In genomic region chr1:135811016-135811646, GRCm38 (mm10) we compare ENCODE assay signal across 9 mouse cellular contexts. TPM values are rescaled to one million over a fixed set of nuclear protein-coding genes. Genes with fewer than 3 reads are reported as not detected.
DNase-seq lines count a peak whose midpoint lies in the region; ATAC-seq and TF ChIP-seq lines count a peak whose summit lies in the region.
"Had no signal": no experiment of that assay in that cellular context is flagged by ENCODE, and none has a peak within 500 bp of the region (broad histone marks: within the 10 kb centered on the region; RNA-seq: fewer than 3 reads in every experiment).

No protein-coding gene starts in this region.

- H3K27ac ChIP-seq in embryonic facial prominence, embryonic 14.5 days (replicated peaks; ENCODE audit: low read depth, low read length), result no peak overlapping the region
- peak overlapping the region; percentile 74 to 85; a peak in 3 of 4 replicates for H3K27ac ChIP-seq in heart, embryonic 14.5 days (replicated peaks in 1 of 2; ENCODE audit: control insufficient read depth in 1 of 2, insufficient read depth in 1 of 2, low read depth in 2 of 2, low read length in 2 of 2)
- H3K27ac ChIP-seq in kidney, postnatal 0 days, result no peak overlapping the region
- no peak overlapping the region for H3K27ac ChIP-seq in olfactory bulb, adult 2 months (ENCODE audit: insufficient read depth, low read depth, low read length)
- H3K27ac ChIP-seq in thymus, adult 2 months (ENCODE audit: control insufficient read depth, insufficient read depth, low read length), result no peak overlapping the region

- peak; percentile 94 for TF ChIP-seq CTCF in kidney, postnatal 0 days (IDR thresholded peaks at IDR 0.05; ENCODE audit: low read depth)
- TF ChIP-seq CTCF in olfactory bulb, adult 2 months (IDR thresholded peaks at IDR 0.05; ENCODE audit: insufficient read depth, low read depth, low read length), result peak; percentile 74
- TF ChIP-seq CTCF in thymus, adult 2 months (IDR thresholded peaks at IDR 0.05; ENCODE audit: borderline replicate concordance, control insufficient read depth, extremely low read depth, insufficient read depth, low read length, poor library complexity), result peak; percentile 96

- ATAC-seq in embryonic facial prominence, embryonic 14.5 days (ENCODE audit: low read depth), result peak; percentile 46
- 0 out of 2 replicates have a peak, but pooled peaks have one; percentile 27 for ATAC-seq in heart, embryonic 14.5 days (ENCODE audit: insufficient number of reproducible peaks, insufficient read depth, low FRiP score, low read depth)
- ATAC-seq in kidney, postnatal 0 days (replicated peaks; ENCODE audit: low FRiP score, low read depth), result peak; percentile 53

- H3K4me3 ChIP-seq in embryonic facial prominence, embryonic 14.5 days (ENCODE audit: low read depth, low read length), result no peak overlapping the region
- no peak overlapping the region for H3K4me3 ChIP-seq in heart, embryonic 14.5 days (ENCODE audit: control insufficient read depth in 1 of 2, insufficient read depth in 1 of 2, low read depth in 1 of 2, low read length in 2 of 2)
- no peak overlapping the region for H3K4me3 ChIP-seq in kidney, postnatal 0 days (replicated peaks; ENCODE audit: low read depth, low read length)
- no peak overlapping the region for H3K4me3 ChIP-seq in olfactory bulb, adult 2 months (ENCODE audit: insufficient read depth, low read depth, low read length)
- H3K4me3 ChIP-seq in thymus, adult 2 months (ENCODE audit: control insufficient read depth, insufficient read depth, low read length), result no peak overlapping the region
- H3K4me3 ChIP-seq: embryonic facial prominence, embryonic 15.5 days had no signal

- peaks cover 4% of the 10 kb centered on the region; the same call in 1 of the 2 replicates for H3K27me3 ChIP-seq in embryonic facial prominence, embryonic 14.5 days (replicated peaks; ENCODE audit: control insufficient read depth, insufficient read depth, low read length)
- no peaks in the 10 kb centered on the region for H3K27me3 ChIP-seq in heart, embryonic 14.5 days (ENCODE audit: control insufficient read depth, insufficient read depth, low read length)
- H3K27me3 ChIP-seq in kidney, postnatal 0 days (ENCODE audit: insufficient read depth, low read length), result no peaks in the 10 kb centered on the region
- H3K27me3 ChIP-seq in thymus, adult 2 months (ENCODE audit: control insufficient read depth, insufficient read depth, low read length), result no peaks in the 10 kb centered on the region

- no peak for TF ChIP-seq POLR2A in olfactory bulb, adult 2 months (IDR thresholded peaks at IDR 0.05; ENCODE audit: insufficient read depth, low read depth, low read length)
- no peak for TF ChIP-seq POLR2A in thymus, adult 2 months (IDR thresholded peaks at IDR 0.05; ENCODE audit: control insufficient read depth, extremely low read depth, insufficient read depth, low read length, poor library complexity)

- H3K4me1 ChIP-seq in embryonic facial prominence, embryonic 14.5 days (ENCODE audit: control insufficient read depth, insufficient read depth, low read length), result peaks cover 4% of the 10 kb centered on the region; the same call in 1 of the 2 replicates
- H3K4me1 ChIP-seq in heart, embryonic 14.5 days (ENCODE audit: control insufficient read depth in 2 of 2, insufficient read depth in 2 of 2, low read length in 2 of 2), result peaks cover 19 to 44% of the 10 kb centered on the region in 2 experiments
- peaks cover 10% of the 10 kb centered on the region; the same call in 1 of the 2 replicates for H3K4me1 ChIP-seq in kidney, postnatal 0 days (replicated peaks; ENCODE audit: insufficient read depth, low read length)
- peaks cover 10% of the 10 kb centered on the region for H3K4me1 ChIP-seq in olfactory bulb, adult 2 months (ENCODE audit: control insufficient read depth, insufficient read depth, low read length)
- H3K4me1 ChIP-seq in thymus, adult 2 months (replicated peaks; ENCODE audit: control insufficient read depth, insufficient read depth, low read length), result peaks cover 51% of the 10 kb centered on the region

- H3K36me3 ChIP-seq in embryonic facial prominence, embryonic 14.5 days (ENCODE audit: control insufficient read depth, insufficient read depth, low read length), result no peaks in the 10 kb centered on the region
- H3K36me3 ChIP-seq in heart, embryonic 14.5 days (ENCODE audit: control insufficient read depth, insufficient read depth, low read length), result peaks cover 55% of the 10 kb centered on the region
- no peaks in the 10 kb centered on the region for H3K36me3 ChIP-seq in kidney, postnatal 0 days (ENCODE audit: insufficient read depth, low read length)
- H3K36me3 ChIP-seq in thymus, adult 2 months (ENCODE audit: control insufficient read depth, insufficient read depth, low read length), result no peaks in the 10 kb centered on the region
- H3K36me3 ChIP-seq: embryonic facial prominence, embryonic 15.5 days had no signal

- no peak overlapping the region for H3K4me2 ChIP-seq in embryonic facial prominence, embryonic 14.5 days (ENCODE audit: low read depth, low read length)
- H3K4me2 ChIP-seq in heart, embryonic 14.5 days (ENCODE audit: low read length), result no peak overlapping the region
- H3K4me2 ChIP-seq in kidney, postnatal 0 days (ENCODE audit: low read length), result no peak overlapping the region
- H3K4me2 ChIP-seq: embryonic facial prominence, embryonic 15.5 days had no signal

- H3K9me3 ChIP-seq in embryonic facial prominence, embryonic 14.5 days (ENCODE audit: control insufficient read depth, low read length), result no peaks in the 10 kb centered on the region
- no peaks in the 10 kb centered on the region for H3K9me3 ChIP-seq in heart, embryonic 14.5 days (ENCODE audit: control insufficient read depth, low read length)
- no peaks in the 10 kb centered on the region for H3K9me3 ChIP-seq in kidney, postnatal 0 days (replicated peaks; ENCODE audit: low read length)
- H3K9me3 ChIP-seq: embryonic facial prominence, embryonic 15.5 days had no signal

- DNase-seq in CD4-positive helper T cell, adult 2 months (ENCODE audit: low read depth, low spot score), result peak; percentile 75
- peak; percentile 46 to 73 for DNase-seq in adrenal gland, postnatal 4 days (ENCODE audit: low spot score in 2 of 2)
- peak; percentile 74 for DNase-seq in embryonic facial prominence, embryonic 14.5 days (ENCODE audit: low spot score)
- DNase-seq in kidney, postnatal 0 days (ENCODE audit: low spot score), result peak; percentile 87
- peak; percentile 80 to 83 for DNase-seq in lung, adult 18-20 months
- DNase-seq in thymus, adult 2 months, result peak; percentile 90

- no peak overlapping the region for H3K9ac ChIP-seq in embryonic facial prominence, embryonic 14.5 days (ENCODE audit: low read depth, low read length)
- 0 out of 2 replicates have a peak overlapping the region, but pooled peaks have one; percentile 44 for H3K9ac ChIP-seq in heart, embryonic 14.5 days (ENCODE audit: low read length)
- H3K9ac ChIP-seq in kidney, postnatal 0 days (ENCODE audit: low read depth, low read length), result no peak overlapping the region
- H3K9ac ChIP-seq: embryonic facial prominence, embryonic 15.5 days had no signal

- WGBS in embryonic facial prominence, embryonic 14.5 days, result 29% methylated on average over 7 of the region's 7 CpGs
- WGBS in heart, embryonic 14.5 days, result 22% methylated on average over 7 of the region's 7 CpGs
- 31% methylated on average over 7 of the region's 7 CpGs for WGBS in kidney, postnatal 0 days
- WGBS in olfactory bulb, adult 2 months, result 40% methylated on average over 7 of the region's 7 CpGs
- WGBS in thymus, adult 2 months, result 39% methylated on average over 7 of the region's 7 CpGs

RNA-seq across cellular contexts. Expression of gene Lad1, which starts 7.3 kb away (rescaled TPM):
- total RNA-seq in adrenal gland, postnatal 4 days (2021), result 1 to 10 TPM in 1 of 2 experiments, under 1 TPM in 1; 0.25 to 5.5 TPM
- 16.6 and 21.7 TPM in 2 replicates for polyA plus RNA-seq in embryonic facial prominence, embryonic 14.5 days (2014; fragmentation: Nextera tagmentation; extraction: Ambion mirVana)
- polyA plus RNA-seq in heart, embryonic 14.5 days (2014; fragmentation: Nextera tagmentation; extraction: Ambion mirVana), result 3.1 and 4.8 TPM in 2 replicates
- polyA plus RNA-seq in kidney, postnatal 0 days (2015; fragmentation: Nextera tagmentation; extraction: Ambion mirVana), result 28.4 and 33.2 TPM in 2 replicates
- not detected in 2 replicates for polyA plus RNA-seq in olfactory bulb, adult 2 months (2012; ENCODE audit: insufficient read depth, insufficient read length, low replicate concordance, missing spikeins)
- 36.0 and 38.7 TPM in 2 replicates for polyA plus RNA-seq in thymus, adult 2 months (2012; rRNA removed)

RNA-seq across cellular contexts. Expression of gene Tnnt2, which starts 25.0 kb away (rescaled TPM):
- 1 to 10 TPM; 2.4 to 4.2 TPM for total RNA-seq in adrenal gland, postnatal 4 days (2021)
- polyA plus RNA-seq in embryonic facial prominence, embryonic 14.5 days (2014; fragmentation: Nextera tagmentation; extraction: Ambion mirVana), result 193 and 213 TPM in 2 replicates
- 7,347 and 7,875 TPM in 2 replicates for polyA plus RNA-seq in heart, embryonic 14.5 days (2014; fragmentation: Nextera tagmentation; extraction: Ambion mirVana)
- 2.0 and 5.7 TPM in 2 replicates for polyA plus RNA-seq in kidney, postnatal 0 days (2015; fragmentation: Nextera tagmentation; extraction: Ambion mirVana)
- polyA plus RNA-seq in olfactory bulb, adult 2 months (2012; ENCODE audit: insufficient read depth, insufficient read length, low replicate concordance, missing spikeins), result not detected in 2 replicates
- polyA plus RNA-seq in thymus, adult 2 months (2012; rRNA removed), result 6.7 and 90.4 TPM in 2 replicates

RNA-seq across cellular contexts. Expression of gene Tnni1, which starts 31.9 kb away (rescaled TPM):
- total RNA-seq in adrenal gland, postnatal 4 days (2021), result 10 to 100 TPM in 1 of 2 experiments, 1 to 10 TPM in 1; 4.4 to 13.1 TPM
- polyA plus RNA-seq in embryonic facial prominence, embryonic 14.5 days (2014; fragmentation: Nextera tagmentation; extraction: Ambion mirVana), result 637 and 738 TPM in 2 replicates
- polyA plus RNA-seq in heart, embryonic 14.5 days (2014; fragmentation: Nextera tagmentation; extraction: Ambion mirVana), result 5,020 and 5,035 TPM in 2 replicates
- polyA plus RNA-seq in kidney, postnatal 0 days (2015; fragmentation: Nextera tagmentation; extraction: Ambion mirVana), result 7.9 and 8.9 TPM in 2 replicates
- not detected in 2 replicates for polyA plus RNA-seq in olfactory bulb, adult 2 months (2012; ENCODE audit: insufficient read depth, insufficient read length, low replicate concordance, missing spikeins)
- polyA plus RNA-seq in thymus, adult 2 months (2012; rRNA removed), result 2.1 and 2.2 TPM in 2 replicates

RNA-seq across cellular contexts. Expression of gene Phlda3, which starts 45.2 kb away (rescaled TPM):
- 10 to 100 TPM; 25.1 to 33.6 TPM for total RNA-seq in adrenal gland, postnatal 4 days (2021)
- polyA plus RNA-seq in embryonic facial prominence, embryonic 14.5 days (2014; fragmentation: Nextera tagmentation; extraction: Ambion mirVana), result 80.1 and 90.4 TPM in 2 replicates
- 72.4 and 77.2 TPM in 2 replicates for polyA plus RNA-seq in heart, embryonic 14.5 days (2014; fragmentation: Nextera tagmentation; extraction: Ambion mirVana)
- 76.4 and 78.4 TPM in 2 replicates for polyA plus RNA-seq in kidney, postnatal 0 days (2015; fragmentation: Nextera tagmentation; extraction: Ambion mirVana)
- polyA plus RNA-seq in olfactory bulb, adult 2 months (2012; ENCODE audit: insufficient read depth, insufficient read length, low replicate concordance, missing spikeins), result not detected in 2 replicates
- 62.1 and 67.6 TPM in 2 replicates for polyA plus RNA-seq in thymus, adult 2 months (2012; rRNA removed)

Comparison
In these comparisons a context has a peak if more than half of its experiments do, and no peak if none do; other contexts are left out.
1. H3K27ac ChIP-seq: peak in heart, embryonic 14.5 days (2 of 2); none in embryonic facial prominence, embryonic 14.5 days (single experiment), kidney, postnatal 0 days (single experiment), olfactory bulb, adult 2 months (single experiment) and thymus, adult 2 months (single experiment).
2. RNA of gene Tnnt2, which starts 25.0 kb away (polyA plus RNA-seq): 7,347 to 7,875 TPM in heart, embryonic 14.5 days; 193 to 213 TPM in embryonic facial prominence, embryonic 14.5 days, 6.7 to 90.4 TPM in thymus, adult 2 months, 2.0 to 5.7 TPM in kidney, postnatal 0 days and not detected in olfactory bulb, adult 2 months; every median in the first group is over 10 times any median in the second.
3. RNA of gene Tnni1, which starts 31.9 kb away (polyA plus RNA-seq): 5,020 to 5,035 TPM in heart, embryonic 14.5 days and 637 to 738 TPM in embryonic facial prominence, embryonic 14.5 days; 7.9 to 8.9 TPM in kidney, postnatal 0 days, 2.1 to 2.2 TPM in thymus, adult 2 months and not detected in olfactory bulb, adult 2 months; every median in the first group is over 10 times any median in the second.
4. Peak in every context shown above with its lines, with median percentiles within 50 percentile points of each other: DNase-seq, ATAC-seq and CTCF ChIP-seq.